Mouse (Mus musculus) neural tube, embryonic 13.5 days (tissue): ENCODE data around the gene Chd9. TPM values are rescaled to one million over a fixed set of nuclear protein-coding genes. Genes with fewer than 3 reads are reported as not detected.

Experiments
- ATAC-seq: fragments of 200-750 bp; cut with Nextera tagmentation; 2 replicates; pipeline ENCODE4 v1.8.0; 2017; ENCODE audit warnings: low read depth, mild to moderate bottlenecking, moderate TSS enrichment, moderate library complexity
- H3K27ac ChIP-seq: fragments of 300-500 bp; sonication (generic); replicated peaks from 2 replicates; pipeline ENCODE4 v1.5.1; 2015; ENCODE audit warnings: moderate library complexity, mild to moderate bottlenecking, inconsistent platforms
- H3K27me3 ChIP-seq: fragments of 300-500 bp; sonication (generic); 2 replicates; pipeline ENCODE4 v1.6.1; 2015; ENCODE audit warnings: mild to moderate bottlenecking, inconsistent platforms
- H3K36me3 ChIP-seq: fragments of 300-500 bp; sonication (generic); 2 replicates; pipeline ENCODE4 v1.6.1; 2015; ENCODE audit warnings: mild to moderate bottlenecking, inconsistent platforms
- H3K4me1 ChIP-seq: fragments of 300-500 bp; sonication (generic); replicated peaks from 2 replicates; pipeline ENCODE4 v1.6.1; 2015; ENCODE audit warnings: inconsistent platforms
- H3K4me2 ChIP-seq: fragments of 300-500 bp; sonication (generic); 2 replicates; pipeline ENCODE4 v1.6.1; 2015; ENCODE audit warnings: inconsistent platforms, mild to moderate bottlenecking, moderate library complexity
- H3K4me3 ChIP-seq: fragments of 300-500 bp; sonication (generic); 2 replicates; pipeline ENCODE4 v1.5.1; 2015; ENCODE audit warnings: mild to moderate bottlenecking, inconsistent platforms
- H3K9ac ChIP-seq: fragments of 300-500 bp; sonication (generic); 2 replicates; pipeline ENCODE4 v1.6.1; 2015; ENCODE audit warnings: moderate library complexity, mild to moderate bottlenecking, inconsistent platforms
- H3K9me3 ChIP-seq: fragments of 300-500 bp; sonication (generic); 2 replicates; pipeline ENCODE4 v1.6.1; 2016; ENCODE audit warnings: inconsistent platforms
- WGBS: fragments of 180-500 bp; shearing (Covaris S2); methylation state at CpG from one replicate; pipeline ENCODE4 v1.1.7; 2015; 5-methylcytosine and 5-hydroxymethylcytosine counted together
- polyA plus RNA-seq: library from polyadenylated mRNA; unstranded; fragments of >200 nt; fragmentation: Nextera tagmentation; extraction: Ambion mirVana; gene quantifications from 2 replicates; pipeline ENCODE4 v1.2.1, GENCODE M21; 2015

The Chd9 gene
- polyA plus RNA-seq, 1 experiment from 2014 or later = 78.3 TPM

DNA sequence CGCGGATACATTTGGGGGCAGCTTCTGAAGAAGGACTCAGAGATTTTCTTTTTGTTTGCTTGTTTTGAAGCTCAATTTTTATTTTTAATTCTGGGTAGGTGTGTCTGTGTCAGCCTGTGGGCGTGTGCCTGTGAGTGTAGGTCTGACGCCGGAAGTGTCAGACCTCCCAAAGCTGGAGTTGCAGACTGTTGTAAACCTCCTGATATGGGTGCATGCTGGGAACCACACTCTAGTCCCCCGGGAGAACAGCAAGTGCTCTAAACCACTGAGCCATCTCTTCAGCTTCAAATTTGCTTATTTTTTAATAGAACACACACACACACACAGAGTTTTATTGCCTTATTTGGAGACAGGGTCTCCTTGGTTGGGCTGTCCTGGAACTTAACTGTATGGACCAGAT is 15.0 kb downstream of the Chd9 start:
- Histone ChIP-seq H3K4me1 (no peaks in the 10 kb centered on the region), H3K27me3 (no peaks in the 10 kb centered on the region), H3K9ac (no peak overlapping the region), H3K9me3 (no peaks in the 10 kb centered on the region), H3K4me2 (no peak overlapping the region), H3K4me3 (no peak overlapping the region), H3K36me3 (no peaks in the 10 kb centered on the region), H3K27ac (no peak overlapping the region)
- no peak for ATAC-seq
- 83% methylated on average over 6 of the region's 6 CpGs for WGBS

DNA sequence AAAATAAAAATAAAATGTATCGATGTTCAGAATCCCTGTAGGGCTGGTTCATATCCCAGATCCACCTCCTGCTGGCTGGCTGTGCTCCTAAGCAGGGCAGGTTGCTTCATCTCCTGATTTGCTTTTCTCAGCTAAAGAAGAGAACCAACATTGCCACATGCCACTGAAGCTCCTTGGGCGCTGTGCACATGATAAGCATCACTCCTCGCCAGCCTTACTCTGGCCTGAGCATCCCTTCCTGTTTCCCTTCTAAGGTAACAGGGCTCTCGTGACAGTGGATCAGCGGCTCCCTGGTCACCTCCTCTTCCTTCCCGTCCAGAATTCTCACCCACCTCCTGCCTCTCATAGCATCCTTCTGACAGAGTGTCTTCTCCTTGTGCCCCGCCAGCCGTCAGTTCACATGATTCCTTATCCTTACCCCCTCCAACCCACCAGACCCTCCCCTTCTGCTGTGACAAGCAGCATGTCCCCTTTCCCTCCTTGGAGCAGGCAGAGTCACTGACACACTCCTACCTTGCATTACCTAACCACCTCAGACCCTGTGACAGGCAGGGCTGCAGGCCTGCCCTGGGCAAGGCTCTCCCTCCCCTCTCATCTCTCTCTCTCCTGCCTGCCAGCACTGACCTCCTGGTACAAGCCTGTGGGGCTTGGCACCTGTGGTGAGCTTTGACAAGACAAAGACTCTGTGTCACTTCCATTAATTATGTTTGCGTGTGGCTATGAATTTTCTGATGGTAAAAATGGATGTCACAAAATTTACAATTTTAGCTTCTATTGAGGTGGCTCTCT is 16.2 kb downstream of the Chd9 start:
- Histone ChIP-seq H3K9ac (no peak overlapping the region), H3K4me3 (no peak overlapping the region), H3K4me2 (no peak overlapping the region), H3K36me3 (no peaks in the 10 kb centered on the region), H3K27ac (no peak overlapping the region), H3K27me3 (no peaks in the 10 kb centered on the region), H3K9me3 (no peaks in the 10 kb centered on the region), H3K4me1 (peaks cover 5% of the 10 kb centered on the region)
- 75% methylated on average over 9 of the region's 9 CpGs for WGBS
- ATAC-seq = no peak

DNA sequence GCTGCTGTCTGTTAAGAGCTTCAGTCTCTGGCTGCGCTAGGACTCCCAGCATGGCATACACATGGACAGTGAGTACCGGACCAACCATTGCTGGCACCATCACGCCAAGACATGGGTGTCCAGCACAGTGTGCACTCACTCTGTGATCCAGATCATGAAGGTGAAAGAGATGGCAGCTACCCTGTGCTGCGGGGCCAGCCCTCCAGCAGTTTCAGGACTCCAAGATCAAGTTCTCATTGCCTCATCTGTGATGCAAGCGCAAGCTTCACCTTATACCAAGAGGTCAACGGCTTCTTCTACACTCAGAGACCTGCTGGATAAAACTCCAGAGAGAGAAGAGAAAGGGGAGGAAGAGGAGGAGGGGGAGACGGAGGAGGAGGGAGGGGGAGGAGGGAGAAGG is 19.8 kb downstream of the Chd9 start:
- H3K36me3 ChIP-seq = no peaks in the 10 kb centered on the region
- no peaks in the 10 kb centered on the region for H3K9me3 ChIP-seq
- H3K4me2 ChIP-seq = no peak overlapping the region
- no peak overlapping the region for H3K4me3 ChIP-seq
- no peak overlapping the region for H3K9ac ChIP-seq
- no peak overlapping the region for H3K27ac ChIP-seq
- H3K27me3 ChIP-seq = no peaks in the 10 kb centered on the region
- ATAC-seq = no peak
- WGBS = 89% methylated on average over 7 of the region's 7 CpGs
- peaks cover 17% of the 10 kb centered on the region for H3K4me1 ChIP-seq

DNA sequence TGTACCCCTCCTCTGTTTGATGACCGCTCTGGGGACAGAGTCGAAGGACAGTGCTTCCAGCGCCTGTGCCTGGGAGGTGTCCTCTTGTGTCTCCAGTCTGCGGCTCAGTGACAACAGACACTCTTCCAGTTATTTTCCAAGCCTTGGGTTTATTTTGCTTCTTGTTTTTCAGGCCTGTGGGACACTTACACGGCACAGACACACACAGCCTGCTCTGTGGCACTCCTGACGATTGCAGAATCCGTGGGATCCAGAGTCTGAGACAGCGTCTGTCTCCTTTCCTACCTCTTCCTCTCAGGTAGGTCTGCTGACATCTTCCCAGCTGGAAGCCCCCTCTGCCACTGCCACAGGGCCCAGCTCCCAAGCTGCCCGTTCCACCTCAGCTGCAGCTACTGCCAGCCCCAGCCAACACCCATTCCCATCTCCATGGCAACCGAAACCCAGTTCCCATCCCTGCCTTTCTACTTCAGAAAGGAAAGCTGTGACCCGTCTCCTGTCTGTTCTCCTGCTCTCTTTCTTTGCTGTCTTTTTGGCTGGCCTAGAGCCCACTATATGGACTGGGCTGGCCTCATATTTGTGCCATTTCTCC is 21.4 kb downstream of the Chd9 start:
- Histone ChIP-seq H3K27ac (peak overlapping the region; percentile 80), H3K4me2 (0 out of 2 replicates have a peak overlapping the region, but pooled peaks have one; percentile 1), H3K4me1 (peaks cover 28% of the 10 kb centered on the region), H3K9ac (peak overlapping the region; percentile 41; the same call in 1 of the 2 replicates), H3K4me3 (no peak overlapping the region), H3K27me3 (no peaks in the 10 kb centered on the region), H3K36me3 (no peaks in the 10 kb centered on the region), H3K9me3 (no peaks in the 10 kb centered on the region)
- peak; percentile 60; the same call in 1 of the 2 replicates for ATAC-seq
- 48% methylated on average over 11 of the region's 11 CpGs for WGBS

DNA sequence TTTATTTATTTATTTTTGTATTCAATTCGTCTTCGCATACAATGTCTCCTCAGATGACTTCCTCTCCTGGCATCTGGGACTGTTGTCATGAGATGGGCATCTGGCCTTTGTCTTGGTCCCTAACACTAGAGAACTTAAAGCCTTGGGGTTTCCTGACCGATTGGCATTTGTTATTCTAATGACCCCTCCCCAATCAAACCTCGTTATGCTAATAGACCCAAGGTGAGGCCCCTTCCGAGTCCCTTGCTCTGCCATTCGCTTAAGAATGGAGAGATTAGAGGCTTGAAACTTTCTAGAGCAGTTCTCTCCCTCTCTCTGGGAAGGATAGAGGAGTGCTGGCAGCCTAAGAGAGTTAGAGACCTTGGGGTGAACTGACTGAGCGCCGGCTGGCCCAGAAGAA is 23.4 kb downstream of the Chd9 start:
- Histone ChIP-seq H3K4me1 (peaks cover 40% of the 10 kb centered on the region), H3K27me3 (no peaks in the 10 kb centered on the region), H3K36me3 (no peaks in the 10 kb centered on the region), H3K4me2 (no peak overlapping the region), H3K9ac (no peak overlapping the region), H3K4me3 (no peak overlapping the region), H3K9me3 (no peaks in the 10 kb centered on the region), H3K27ac (no peak overlapping the region)
- 40% methylated on average over 8 of the region's 8 CpGs for WGBS
- no peak for ATAC-seq

DNA sequence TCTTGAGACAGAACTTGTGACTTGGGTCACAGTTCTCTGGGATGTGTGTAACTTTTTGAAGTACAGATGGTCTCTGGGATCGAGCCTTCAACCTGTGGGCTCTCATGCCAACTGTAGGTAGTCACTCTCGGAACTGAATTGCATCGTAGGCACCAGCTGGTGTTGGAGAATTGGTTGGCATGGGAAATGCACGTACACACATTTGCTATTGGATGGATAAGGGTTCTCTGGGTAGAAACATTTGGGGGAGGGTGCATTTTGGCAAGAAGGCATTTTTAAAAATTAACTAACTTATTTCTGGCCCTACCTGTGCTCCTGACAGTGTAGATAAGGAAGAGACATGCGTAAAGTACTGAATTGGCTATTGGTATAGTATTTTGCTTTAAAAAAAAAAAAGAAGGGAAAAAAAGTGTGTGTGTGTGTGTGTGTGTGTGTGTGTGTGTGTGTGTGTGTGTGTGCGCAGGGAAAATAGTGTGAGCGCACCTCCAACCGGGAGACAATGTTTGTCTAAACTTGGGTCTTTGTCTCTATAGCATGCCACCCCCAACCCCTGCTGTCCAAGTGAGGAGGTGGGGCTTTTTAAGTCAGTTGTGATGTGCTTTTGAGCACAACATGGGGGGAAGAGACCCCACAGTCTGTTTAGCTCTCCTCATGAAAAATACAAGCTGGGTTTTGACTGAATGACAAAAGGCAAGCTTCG is 26.0 kb downstream of the Chd9 start:
- ATAC-seq = peak; percentile 62

DNA sequence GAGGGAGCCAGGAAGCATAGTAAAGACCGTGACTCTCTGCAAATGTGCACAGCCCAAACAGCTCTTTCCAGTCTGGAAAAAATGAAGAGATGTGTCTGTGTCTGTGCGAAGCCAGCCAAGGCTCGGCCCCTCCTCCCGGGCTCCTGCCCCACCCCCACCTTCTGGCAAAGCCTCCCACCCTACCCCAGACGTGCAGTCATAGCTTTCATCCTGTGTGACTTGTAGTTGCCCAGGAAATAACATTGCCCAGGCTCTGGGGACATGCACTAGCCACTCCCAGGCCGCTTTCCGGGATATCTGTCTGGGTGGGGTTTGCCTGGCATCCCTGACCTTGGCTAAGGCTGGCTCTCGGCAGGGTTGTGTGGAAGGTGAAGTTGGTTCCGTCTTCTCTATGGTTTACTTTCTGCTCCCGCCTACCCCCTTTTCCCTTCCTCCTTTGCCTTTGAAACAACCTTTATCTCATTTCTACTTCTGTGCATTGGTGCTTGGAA is 26.6 kb downstream of the Chd9 start:
- Histone ChIP-seq H3K27me3 (no peaks in the 10 kb centered on the region), H3K4me3 (no peak overlapping the region), H3K4me1 (peaks cover 49% of the 10 kb centered on the region), H3K9ac (peak overlapping the region; percentile 43; the same call in 1 of the 2 replicates), H3K9me3 (no peaks in the 10 kb centered on the region), H3K36me3 (no peaks in the 10 kb centered on the region), H3K27ac (peak overlapping the region; percentile 84), H3K4me2 (peak overlapping the region; percentile 39)
- 11% methylated on average over 10 of the region's 10 CpGs for WGBS
- peak; percentile 78 for ATAC-seq

More for the DNA sequence above, 26.0 kb downstream of the Chd9 start:
- Histone ChIP-seq H3K27me3 (no peaks in the 10 kb centered on the region), H3K9ac (peak overlapping the region; percentile 43; the same call in 1 of the 2 replicates), H3K9me3 (no peaks in the 10 kb centered on the region), H3K4me2 (peak overlapping the region; percentile 39), H3K36me3 (no peaks in the 10 kb centered on the region), H3K4me1 (peaks cover 49% of the 10 kb centered on the region), H3K27ac (peak overlapping the region; percentile 84), H3K4me3 (no peak overlapping the region)
- WGBS = 49% methylated on average over 9 of the region's 9 CpGs

DNA sequence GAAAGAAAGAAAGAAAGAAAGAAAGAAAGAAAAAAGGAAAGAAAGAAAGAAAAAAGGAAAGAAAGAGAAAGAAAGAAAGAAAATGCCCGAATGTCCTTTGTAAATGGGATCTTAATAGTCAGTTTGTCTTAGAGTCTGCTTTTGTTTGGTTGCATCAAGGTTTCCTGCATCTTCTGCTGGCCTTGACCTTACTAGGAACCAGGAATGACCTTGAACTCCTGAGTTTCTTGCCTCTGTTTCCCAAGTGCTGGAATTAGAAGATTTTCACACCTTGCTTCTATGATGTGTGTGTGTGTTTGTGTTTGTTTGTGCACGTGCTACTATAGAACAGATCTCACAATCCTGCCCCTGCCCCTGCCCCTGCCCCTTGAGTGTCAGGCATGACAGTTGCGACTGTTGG is 28.0 kb downstream of the Chd9 start:
- Histone ChIP-seq H3K27ac (0 out of 2 replicates have a peak overlapping the region, but pooled peaks have one; percentile 4), H3K4me3 (no peak overlapping the region), H3K36me3 (no peaks in the 10 kb centered on the region)

DNA sequence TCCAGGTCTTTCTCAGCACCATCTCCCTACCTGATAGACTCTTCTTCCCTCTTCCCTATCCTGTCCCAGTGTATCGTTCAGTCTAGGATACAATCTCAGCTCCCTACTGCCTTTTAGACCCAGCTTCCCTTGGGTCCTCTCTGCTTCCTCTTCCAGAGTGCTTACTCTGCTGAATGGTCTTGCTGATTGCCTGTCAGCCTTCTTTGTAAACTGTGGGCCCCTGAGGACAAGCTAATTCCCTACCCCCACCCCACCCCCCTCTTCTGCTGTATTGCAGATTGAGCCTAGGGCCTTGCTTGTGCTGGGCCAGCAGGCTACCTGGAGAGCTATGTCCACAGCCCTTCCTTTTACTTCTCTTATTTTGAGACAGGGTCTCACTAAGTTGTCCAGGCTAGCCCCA is 28.8 kb downstream of the Chd9 start:
- Histone ChIP-seq H3K9ac (no peak overlapping the region), H3K4me1 (peaks cover 51% of the 10 kb centered on the region), H3K4me3 (no peak overlapping the region), H3K27me3 (no peaks in the 10 kb centered on the region), H3K36me3 (no peaks in the 10 kb centered on the region), H3K27ac (0 out of 2 replicates have a peak overlapping the region, but pooled peaks have one; percentile 4), H3K4me2 (no peak overlapping the region), H3K9me3 (no peaks in the 10 kb centered on the region)
- 25% methylated on average over 1 of the region's 1 CpGs for WGBS
- no peak for ATAC-seq

More for the DNA sequence above, 28.0 kb downstream of the Chd9 start:
- peaks cover 43% of the 10 kb centered on the region for H3K4me1 ChIP-seq
- no peak overlapping the region for H3K4me2 ChIP-seq
- WGBS = 94% methylated on average over 3 of the region's 3 CpGs
- H3K27me3 ChIP-seq = no peaks in the 10 kb centered on the region
- ATAC-seq = no peak
- no peak overlapping the region for H3K9ac ChIP-seq
- no peaks in the 10 kb centered on the region for H3K9me3 ChIP-seq

DNA sequence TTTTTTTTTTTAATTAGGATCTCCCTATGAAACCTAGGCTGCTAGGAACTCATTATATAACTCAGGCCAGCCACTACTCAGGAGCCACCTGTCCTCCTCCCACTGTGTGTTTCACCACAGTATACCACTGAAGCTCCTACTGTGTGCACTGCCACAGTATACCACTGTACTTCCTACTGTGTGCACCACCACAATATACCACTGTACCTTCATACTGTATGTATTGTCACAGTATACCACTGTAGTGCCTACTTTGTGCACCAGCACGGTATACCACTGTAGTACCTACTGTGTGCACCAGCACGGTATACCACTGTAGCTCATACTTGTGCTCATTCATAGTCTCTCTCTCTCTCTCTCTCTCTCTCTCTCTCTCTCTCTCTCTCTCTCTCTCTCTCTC is 29.9 kb downstream of the Chd9 start:
- Histone ChIP-seq H3K9me3 (no peaks in the 10 kb centered on the region), H3K9ac (no peak overlapping the region), H3K27ac (no peak overlapping the region), H3K36me3 (no peaks in the 10 kb centered on the region), H3K27me3 (no peaks in the 10 kb centered on the region), H3K4me2 (no peak overlapping the region), H3K4me3 (no peak overlapping the region), H3K4me1 (peaks cover 59% of the 10 kb centered on the region)
- WGBS = 95% methylated on average over 2 of the region's 2 CpGs
- ATAC-seq = no peak

DNA sequence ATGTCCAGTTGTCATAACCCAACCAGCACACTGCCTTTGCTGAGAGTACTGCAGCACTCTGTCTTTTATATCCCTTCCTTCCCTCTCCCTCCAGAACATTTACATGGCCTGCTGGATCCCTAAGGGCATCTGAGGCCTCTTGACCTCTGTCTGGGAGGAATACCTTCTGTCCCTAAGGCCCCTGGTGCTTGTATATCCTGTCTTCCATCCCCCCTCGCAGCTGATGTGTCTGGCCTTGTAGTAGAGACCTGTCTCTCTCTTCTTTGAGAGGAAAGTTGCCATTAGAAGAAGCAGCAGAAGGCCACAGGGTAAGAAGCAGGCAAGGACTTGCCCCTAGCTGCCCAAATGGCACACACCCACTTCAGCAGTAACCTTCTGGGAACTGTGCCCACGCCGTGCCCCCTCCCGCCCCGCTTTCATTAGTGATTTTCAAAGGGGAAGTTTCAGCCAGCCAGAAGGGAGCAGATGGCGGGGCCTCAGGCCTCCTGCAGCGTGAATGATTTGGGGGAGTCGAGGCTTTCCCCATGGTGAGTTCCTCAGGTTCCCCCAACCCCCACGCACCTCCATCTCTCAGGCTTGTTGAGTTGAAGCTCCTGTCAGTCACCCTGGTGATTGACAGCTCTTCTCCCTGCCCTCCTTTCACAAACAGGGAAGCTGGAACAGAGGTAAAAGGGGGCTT is 33.3 kb downstream of the Chd9 start:
- WGBS = 6% methylated on average over 9 of the region's 9 CpGs
- ATAC-seq = peak; percentile 42
- H3K27me3 ChIP-seq = no peaks in the 10 kb centered on the region
- H3K4me3 ChIP-seq = no peak overlapping the region
- H3K4me1 ChIP-seq = peaks cover 37% of the 10 kb centered on the region
- H3K9me3 ChIP-seq = no peaks in the 10 kb centered on the region
- H3K4me2 ChIP-seq = peak overlapping the region; percentile 36
- no peaks in the 10 kb centered on the region for H3K36me3 ChIP-seq
- peak overlapping the region; percentile 49; the same call in 1 of the 2 replicates for H3K9ac ChIP-seq
- H3K27ac ChIP-seq = peak overlapping the region; percentile 93
